Mouse (Mus musculus) embryonic facial prominence, embryonic 13.5 days (tissue): ENCODE data around the gene Edem2. TPM values are rescaled to one million over a fixed set of nuclear protein-coding genes. Genes with fewer than 3 reads are reported as not detected.
"Not testable (repeated sequence)": the region's sequence is repeated elsewhere in the genome, so short reads cannot be mapped to it uniquely, and the experiment has no call there.

ENCODE experiments used
- ATAC-seq: fragments of 200-750 bp; cut with Nextera tagmentation; 2 replicates; pipeline ENCODE4 v1.8.0; 2017; ENCODE audit warnings: low read depth; ENCODE audit not compliant: insufficient number of reproducible peaks, insufficient read depth, low FRiP score, low TSS enrichment
- H3K27ac ChIP-seq: fragments of 300-500 bp; sonication (generic); 2 replicates; pipeline ENCODE4 v1.5.1; 2015; ENCODE audit warnings: moderate library complexity, mild to moderate bottlenecking, inconsistent platforms
- H3K27me3 ChIP-seq: fragments of 300-500 bp; sonication (generic); 2 replicates; pipeline ENCODE4 v1.6.1; 2015; ENCODE audit warnings: mild to moderate bottlenecking, inconsistent platforms
- H3K36me3 ChIP-seq: fragments of 300-500 bp; sonication (generic); 2 replicates; pipeline ENCODE4 v1.6.1; 2015; ENCODE audit warnings: mild to moderate bottlenecking, inconsistent platforms
- H3K4me1 ChIP-seq: fragments of 300-500 bp; sonication (generic); 2 replicates; pipeline ENCODE4 v1.6.1; 2015; ENCODE audit warnings: inconsistent platforms
- H3K4me2 ChIP-seq: fragments of 300-500 bp; sonication (generic); 2 replicates; pipeline ENCODE4 v1.6.1; 2015; ENCODE audit warnings: moderate library complexity, mild to moderate bottlenecking, inconsistent platforms
- H3K4me3 ChIP-seq: fragments of 300-500 bp; sonication (generic); 2 replicates; pipeline ENCODE4 v1.5.1; 2015; ENCODE audit warnings: mild to moderate bottlenecking, inconsistent platforms
- H3K9ac ChIP-seq: fragments of 300-500 bp; sonication (generic); 2 replicates; pipeline ENCODE4 v1.6.1; 2015; ENCODE audit warnings: mild to moderate bottlenecking, inconsistent platforms
- H3K9me3 ChIP-seq: fragments of 300-500 bp; sonication (generic); 2 replicates; pipeline ENCODE4 v1.6.1; 2016; ENCODE audit warnings: inconsistent platforms
- WGBS: fragments of 180-500 bp; shearing (Covaris S2); methylation state at CpG from one replicate; pipeline ENCODE4 v1.1.7; 2015; ENCODE audit warnings: mixed read lengths; 5-methylcytosine and 5-hydroxymethylcytosine counted together
- polyA plus RNA-seq: library from polyadenylated mRNA; unstranded; fragments of >200 nt; fragmentation: Nextera tagmentation; extraction: Ambion mirVana; gene quantifications from 2 replicates; pipeline ENCODE4 v1.2.1, GENCODE M21; 2015

The Edem2 gene
- polyA plus RNA-seq, 1 experiment from 2014 or later = 32.5 TPM

DNA sequence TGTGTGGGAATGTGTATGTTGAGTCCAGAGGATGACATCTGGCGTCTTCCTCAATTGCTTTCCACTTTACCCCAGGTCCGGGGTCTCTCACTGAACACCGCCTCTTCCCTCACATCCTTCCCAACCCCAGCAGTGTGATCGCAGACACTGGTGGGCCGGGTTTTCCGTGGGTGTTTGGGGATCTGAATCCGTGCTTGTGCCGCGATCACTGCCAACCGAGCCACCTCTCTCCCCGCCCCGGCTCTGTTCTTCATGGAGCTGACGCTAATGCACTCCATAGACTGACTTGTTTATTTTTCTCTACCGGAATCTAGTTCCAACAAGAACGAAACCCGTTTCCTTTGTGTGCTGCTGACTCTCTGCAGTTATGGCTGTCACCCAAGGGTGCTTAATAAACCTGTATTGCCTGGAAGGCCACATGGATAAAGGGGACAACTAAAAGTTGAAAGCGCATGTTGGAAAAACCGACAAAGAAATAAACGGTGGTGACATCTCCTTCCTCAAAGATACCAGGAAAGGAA, 27.8 kb downstream of the Edem2 start:
- H3K27me3 ChIP-seq = no peaks in the 10 kb centered on the region
- no peak overlapping the region for H3K4me2 ChIP-seq
- ATAC-seq = no peak
- H3K4me1 ChIP-seq = no peaks in the 10 kb centered on the region
- no peak overlapping the region for H3K9ac ChIP-seq
- H3K36me3 ChIP-seq = peaks cover 38% of the 10 kb centered on the region
- no peaks in the 10 kb centered on the region for H3K9me3 ChIP-seq
- WGBS = 86% methylated on average over 19 of the region's 19 CpGs
- no peak overlapping the region for H3K4me3 ChIP-seq
- no peak overlapping the region for H3K27ac ChIP-seq

DNA sequence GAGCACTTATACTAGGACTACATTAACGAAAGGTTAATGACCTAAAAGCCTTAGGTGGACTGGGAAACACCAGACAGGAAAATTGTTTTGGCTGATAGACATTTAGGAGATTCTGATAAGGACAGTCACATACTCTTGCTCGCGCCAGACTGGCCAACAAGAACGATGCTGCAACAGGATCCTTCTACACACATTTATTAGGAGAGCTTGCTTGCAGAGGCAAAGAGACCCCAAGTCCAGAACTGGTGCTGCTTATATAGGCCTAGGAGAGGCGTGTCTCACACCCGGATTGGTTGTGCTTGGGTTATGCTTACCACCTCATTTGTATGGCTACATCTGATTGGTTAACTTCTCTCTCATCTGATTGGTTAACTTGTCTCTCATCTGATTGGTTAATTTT, 30.8 kb downstream of the Edem2 start:
- not testable (repeated sequence) for H3K27me3 ChIP-seq, H3K4me2 ChIP-seq, H3K9ac ChIP-seq, H3K9me3 ChIP-seq, ATAC-seq, H3K4me3 ChIP-seq, H3K27ac ChIP-seq, H3K4me1 ChIP-seq
- H3K36me3 ChIP-seq = peaks cover 16% of the 10 kb centered on the region
- 86% methylated on average over 6 of the region's 6 CpGs for WGBS

DNA sequence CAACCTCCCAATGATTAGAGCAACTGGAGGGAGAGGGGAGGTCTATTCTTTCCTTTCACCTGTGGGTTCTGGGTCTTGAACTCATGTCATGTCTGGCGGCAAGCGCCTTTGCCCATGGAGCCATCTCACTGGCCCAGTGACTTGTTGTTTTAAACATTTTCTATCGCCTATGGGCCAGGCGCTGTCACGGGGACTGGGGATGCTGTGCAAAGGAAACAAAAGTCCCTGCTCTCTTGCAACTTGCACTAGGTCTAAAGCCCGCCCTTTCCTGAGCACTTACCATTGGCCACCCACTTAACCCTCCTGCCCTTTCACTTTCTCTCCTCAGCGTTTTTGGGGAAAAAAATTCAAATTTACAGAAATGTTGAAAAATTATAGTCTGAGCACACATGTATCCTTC, 32.4 kb downstream of the Edem2 start:
- Histone ChIP-seq H3K27me3 (no peaks in the 10 kb centered on the region), H3K9me3 (no peaks in the 10 kb centered on the region), H3K27ac (no peak overlapping the region), H3K4me3 (no peak overlapping the region), H3K4me1 (no peaks in the 10 kb centered on the region), H3K4me2 (no peak overlapping the region), H3K36me3 (peaks cover 5% of the 10 kb centered on the region; the same call in 1 of the 2 replicates), H3K9ac (no peak overlapping the region)
- WGBS = 80% methylated on average over 7 of the region's 7 CpGs
- no peak for ATAC-seq

DNA sequence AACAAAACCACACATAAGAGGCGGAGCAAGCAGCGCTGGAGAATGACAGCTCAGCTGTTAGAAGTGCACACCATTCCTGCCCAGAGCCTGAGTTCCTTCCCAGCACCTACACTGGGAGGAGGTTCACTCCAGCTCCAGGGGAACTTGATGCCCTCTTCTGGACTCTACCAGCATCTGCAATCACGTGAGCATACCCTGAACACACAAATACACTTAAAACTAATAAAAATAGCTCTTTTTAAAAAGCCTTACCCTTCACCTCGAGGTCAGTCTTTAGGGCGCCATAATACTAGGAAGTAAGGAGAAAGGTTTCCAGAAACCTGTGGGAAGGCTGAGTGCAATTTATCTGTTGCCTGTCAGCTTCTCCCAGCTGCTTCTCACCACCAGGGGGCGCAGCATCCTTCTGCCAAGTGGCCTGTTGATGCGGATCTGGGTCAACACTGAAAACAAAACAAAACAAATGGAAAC, 33.1 kb downstream of the Edem2 start:
- H3K27ac ChIP-seq = no peak overlapping the region
- H3K4me2 ChIP-seq = no peak overlapping the region

DNA sequence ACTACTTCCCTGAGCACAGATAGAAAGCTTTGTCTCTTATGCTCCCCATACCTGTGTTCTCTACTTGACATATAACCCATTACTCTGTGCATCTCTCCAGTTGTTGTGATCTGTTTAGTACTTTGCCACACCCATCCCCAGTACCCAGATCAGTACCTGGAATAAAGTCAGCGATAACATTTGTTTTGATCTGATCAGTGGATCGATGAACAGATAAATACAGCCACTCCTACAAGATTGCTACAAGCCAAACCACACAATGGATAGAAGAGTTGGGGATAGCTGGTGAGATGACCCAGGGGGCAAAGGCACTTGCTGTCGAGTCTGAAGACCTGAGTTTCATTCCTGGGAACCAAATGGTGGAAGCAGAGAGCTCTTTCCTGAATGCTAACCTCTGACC, 34.0 kb downstream of the Edem2 start:
- H3K9me3 ChIP-seq = no peaks in the 10 kb centered on the region
- no peak for ATAC-seq
- no peak overlapping the region for H3K4me3 ChIP-seq
- no peaks in the 10 kb centered on the region for H3K36me3 ChIP-seq
- H3K4me1 ChIP-seq = peaks cover 10% of the 10 kb centered on the region
- H3K27me3 ChIP-seq = no peaks in the 10 kb centered on the region
- 66% methylated on average over 3 of the region's 3 CpGs for WGBS
- H3K9ac ChIP-seq = no peak overlapping the region
- no peak overlapping the region for H3K4me2 ChIP-seq
- no peak overlapping the region for H3K27ac ChIP-seq

More for the DNA sequence above, 33.1 kb downstream of the Edem2 start:
- H3K9ac ChIP-seq = no peak overlapping the region
- no peak for ATAC-seq
- no peaks in the 10 kb centered on the region for H3K27me3 ChIP-seq
- H3K9me3 ChIP-seq = no peaks in the 10 kb centered on the region
- peaks cover 2% of the 10 kb centered on the region for H3K4me1 ChIP-seq
- H3K4me3 ChIP-seq = no peak overlapping the region
- H3K36me3 ChIP-seq = no peaks in the 10 kb centered on the region
- 14% methylated on average over 7 of the region's 7 CpGs for WGBS

DNA sequence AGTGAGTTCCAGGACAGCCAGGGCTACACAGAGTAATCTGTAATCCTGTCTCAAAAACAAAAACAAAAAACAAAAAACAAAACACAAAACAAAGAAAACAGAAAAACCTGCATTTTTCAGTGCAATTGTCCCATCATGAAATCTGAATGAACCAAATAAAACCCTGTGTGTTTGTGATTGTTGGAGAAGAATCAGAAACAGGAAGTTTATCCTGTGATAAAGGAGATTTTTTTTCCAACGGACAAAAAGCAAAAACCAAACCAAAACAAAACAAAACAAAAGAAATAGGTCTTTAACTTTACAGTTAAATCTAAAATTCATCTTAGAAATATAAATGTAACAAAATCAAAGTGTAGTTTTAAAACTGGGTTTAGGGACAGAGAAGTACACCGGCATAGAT, 34.7 kb downstream of the Edem2 start:
- no peak overlapping the region for H3K4me3 ChIP-seq
- no peak overlapping the region for H3K4me2 ChIP-seq
- no peak overlapping the region for H3K9ac ChIP-seq
- H3K27ac ChIP-seq = no peak overlapping the region
- H3K27me3 ChIP-seq = no peaks in the 10 kb centered on the region
- H3K36me3 ChIP-seq = no peaks in the 10 kb centered on the region
- no peak for ATAC-seq
- peaks cover 15% of the 10 kb centered on the region for H3K4me1 ChIP-seq
- WGBS = 76% methylated on average over 2 of the region's 2 CpGs
- no peaks in the 10 kb centered on the region for H3K9me3 ChIP-seq

DNA sequence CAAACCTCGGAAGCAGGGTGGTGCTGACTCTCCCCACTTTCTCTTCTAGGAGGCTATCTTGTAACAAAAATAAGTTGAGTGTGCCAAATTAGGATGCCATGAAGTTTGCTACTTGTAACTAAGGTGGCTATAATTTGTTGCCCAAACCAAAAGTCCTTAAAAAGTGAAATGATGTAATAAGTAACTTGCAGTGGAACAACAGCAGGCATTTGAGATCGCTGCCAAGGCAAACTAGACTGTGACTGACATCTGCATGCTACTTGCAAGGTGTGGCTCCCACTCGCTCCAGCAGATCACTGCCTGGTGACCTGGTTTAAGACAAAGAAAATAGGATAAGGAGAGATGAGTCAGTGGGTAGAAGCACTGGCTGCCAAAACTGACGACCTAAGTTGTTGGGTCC, 36.1 kb downstream of the Edem2 start:
- no peak overlapping the region for H3K27ac ChIP-seq
- WGBS = 85% methylated on average over 4 of the region's 4 CpGs
- no peaks in the 10 kb centered on the region for H3K9me3 ChIP-seq

DNA sequence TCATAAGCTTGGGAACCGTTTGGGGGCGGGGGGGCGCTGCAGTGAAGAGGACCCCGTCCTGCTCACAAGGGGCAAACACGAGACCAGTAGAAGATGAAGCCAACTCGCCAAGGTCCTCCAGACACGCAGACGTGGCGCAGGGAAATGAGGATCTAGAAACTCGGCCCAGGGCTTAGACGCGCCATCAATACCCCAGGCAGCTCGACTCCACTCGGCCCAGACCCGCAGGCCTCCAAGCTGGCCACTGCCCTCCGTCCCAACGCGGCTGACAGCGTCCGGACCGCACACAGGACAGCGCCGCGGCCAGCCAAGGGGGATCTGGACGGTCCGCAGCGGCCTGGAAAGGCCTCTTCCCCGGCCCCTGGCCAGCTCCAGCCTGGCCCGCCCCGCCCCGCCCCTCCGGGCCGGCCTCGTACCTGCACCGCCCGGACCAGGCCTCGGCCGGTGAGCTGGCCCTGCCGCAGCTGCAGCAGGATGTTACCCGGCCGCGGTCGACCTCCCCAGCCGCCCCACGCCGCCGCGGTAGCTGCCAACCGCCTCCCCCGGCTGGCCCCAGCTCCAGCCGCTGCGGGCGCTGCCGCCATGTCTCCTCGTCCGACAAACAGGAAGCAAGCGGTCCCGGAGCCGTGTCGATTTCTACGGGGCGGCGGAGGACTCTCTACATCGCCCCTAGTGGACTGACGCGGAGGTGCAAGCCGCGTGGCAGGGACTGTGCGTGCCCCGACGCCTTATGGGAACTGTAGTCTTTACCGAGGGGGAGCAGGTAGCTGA, 37.4 kb downstream of the Edem2 start, which contains the start of gene Trpc4ap:
Gene Trpc4ap (minus strand): TSS at position 662 of the 771 bp plus-strand sequence.
- Histone ChIP-seq H3K9ac (peak within 1 kb of the TSS; percentile 97), H3K9me3 (no peaks in the 10 kb centered on the region), H3K36me3 (peaks cover 8% of the 10 kb centered on the region), H3K4me2 (peak within 1 kb of the TSS; percentile 84), H3K27me3 (no peaks in the 10 kb centered on the region), H3K4me3 (peak within 1 kb of the TSS; percentile 99), H3K4me1 (peaks cover 19% of the 10 kb centered on the region), H3K27ac (peak within 1 kb of the TSS; percentile 80)
- peak; percentile 92 for ATAC-seq
- WGBS = under 1% methylated on average over 69 of the region's 72 CpGs

More for the DNA sequence above, 36.1 kb downstream of the Edem2 start:
- H3K4me1 ChIP-seq = peaks cover 19% of the 10 kb centered on the region
- no peak for ATAC-seq
- no peak overlapping the region for H3K9ac ChIP-seq
- no peak overlapping the region for H3K4me2 ChIP-seq
- no peaks in the 10 kb centered on the region for H3K36me3 ChIP-seq
- H3K4me3 ChIP-seq = no peak overlapping the region
- no peaks in the 10 kb centered on the region for H3K27me3 ChIP-seq

DNA sequence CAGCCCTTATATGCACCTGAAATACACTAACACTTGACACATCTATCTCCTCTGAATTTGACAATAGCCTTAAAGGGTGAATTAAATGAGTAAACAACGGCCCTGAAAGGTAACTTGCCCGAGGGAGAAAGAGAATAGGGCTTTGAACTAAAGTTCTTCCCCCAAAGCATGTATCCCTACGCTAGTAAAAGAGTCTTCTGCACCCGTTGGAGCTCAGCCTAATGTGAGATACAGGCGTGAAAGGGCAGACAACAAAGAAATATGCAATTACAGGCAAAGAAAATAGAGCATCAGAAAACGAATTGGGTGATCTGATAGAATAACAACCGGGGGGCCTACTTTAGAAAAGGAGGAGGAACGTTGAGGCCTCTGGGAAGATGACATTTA, 37.9 kb downstream of the Edem2 start:
- peak overlapping the region; percentile 80 for H3K27ac ChIP-seq
- 4% methylated on average over 8 of the region's 8 CpGs for WGBS
- no peak for ATAC-seq

DNA sequence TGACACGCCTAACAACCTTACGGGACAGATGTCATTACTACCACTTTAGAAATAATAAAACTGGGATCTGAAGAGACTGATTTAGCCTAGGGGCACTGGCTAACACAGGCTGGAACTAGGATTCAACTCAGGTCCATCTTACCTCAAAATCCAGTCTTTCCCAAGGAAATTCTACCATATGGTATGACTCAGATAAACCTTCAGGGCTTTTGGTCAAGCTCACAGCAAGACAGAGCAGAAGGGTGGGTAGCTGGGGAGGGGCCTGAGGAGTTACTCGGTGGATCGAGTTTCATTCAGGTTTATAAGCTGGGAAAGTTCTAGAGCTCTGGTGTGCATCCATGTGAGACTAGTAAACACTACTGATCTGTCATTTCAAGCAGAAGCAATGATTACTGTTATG, 40.1 kb downstream of the Edem2 start:
- no peaks in the 10 kb centered on the region for H3K27me3 ChIP-seq
- WGBS = 75% methylated on average over 4 of the region's 4 CpGs
- no peak overlapping the region for H3K4me2 ChIP-seq
- ATAC-seq = no peak
- no peak overlapping the region for H3K27ac ChIP-seq
- no peak overlapping the region for H3K4me3 ChIP-seq
- H3K9me3 ChIP-seq = no peaks in the 10 kb centered on the region
- H3K9ac ChIP-seq = no peak overlapping the region
- peaks cover 19% of the 10 kb centered on the region for H3K4me1 ChIP-seq
- peaks cover 21% of the 10 kb centered on the region for H3K36me3 ChIP-seq

More for the DNA sequence above, 37.9 kb downstream of the Edem2 start:
- peaks cover 19% of the 10 kb centered on the region for H3K4me1 ChIP-seq
- H3K9ac ChIP-seq = peak overlapping the region; percentile 97
- H3K4me2 ChIP-seq = peak overlapping the region; percentile 84
- H3K9me3 ChIP-seq = no peaks in the 10 kb centered on the region
- H3K36me3 ChIP-seq = peaks cover 12% of the 10 kb centered on the region
- peak overlapping the region; percentile 99 for H3K4me3 ChIP-seq
- no peaks in the 10 kb centered on the region for H3K27me3 ChIP-seq

DNA sequence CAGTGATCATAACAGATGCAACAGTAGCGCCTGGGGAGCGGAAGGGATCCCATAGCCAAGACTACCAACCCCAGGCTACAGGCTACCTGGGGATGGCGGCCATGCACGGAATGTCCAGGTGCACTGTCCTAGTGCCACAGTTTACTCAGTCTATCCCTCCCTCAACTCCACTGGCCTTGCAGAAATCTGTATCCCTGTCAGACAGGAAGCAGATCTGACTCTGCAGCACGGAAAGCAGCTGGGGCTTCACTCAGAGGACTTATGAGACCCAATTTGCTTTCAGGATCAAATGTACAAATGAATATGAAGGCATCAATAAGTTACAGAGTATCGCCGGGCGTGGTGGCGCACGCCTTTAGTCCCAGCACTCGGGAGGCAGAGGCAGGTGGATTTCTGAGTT, 41.5 kb downstream of the Edem2 start:
- no peak for ATAC-seq
- peaks cover 21% of the 10 kb centered on the region for H3K36me3 ChIP-seq
- no peaks in the 10 kb centered on the region for H3K9me3 ChIP-seq
- no peak overlapping the region for H3K4me2 ChIP-seq
- no peak overlapping the region for H3K9ac ChIP-seq
- H3K4me3 ChIP-seq = no peak overlapping the region
- H3K4me1 ChIP-seq = peaks cover 19% of the 10 kb centered on the region
- 95% methylated on average over 11 of the region's 11 CpGs for WGBS
- no peak overlapping the region for H3K27ac ChIP-seq
- no peaks in the 10 kb centered on the region for H3K27me3 ChIP-seq

DNA sequence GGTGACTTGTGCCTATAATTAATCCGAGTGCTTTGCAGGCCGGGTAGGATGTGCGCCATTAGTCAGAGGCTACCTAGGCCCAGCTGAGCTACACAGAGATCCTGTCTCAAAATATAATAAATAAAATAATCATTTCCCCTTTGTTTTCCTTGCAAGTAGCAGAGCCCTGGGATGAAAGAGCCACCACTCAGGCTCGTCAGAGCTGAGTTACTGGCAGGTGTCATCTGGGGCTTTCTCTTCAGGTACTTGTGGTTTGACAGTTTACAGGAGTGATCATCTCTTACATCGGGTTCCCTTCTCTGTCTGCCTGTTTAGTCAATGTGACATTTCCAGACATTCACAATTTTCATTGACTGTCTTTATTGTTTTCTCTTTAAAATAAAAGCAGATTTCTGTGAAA, 42.7 kb downstream of the Edem2 start:
- Histone ChIP-seq H3K36me3 (peaks cover 21% of the 10 kb centered on the region), H3K4me2 (no peak overlapping the region), H3K4me1 (peaks cover 19% of the 10 kb centered on the region), H3K4me3 (no peak overlapping the region), H3K27ac (no peak overlapping the region), H3K27me3 (no peaks in the 10 kb centered on the region), H3K9me3 (no peaks in the 10 kb centered on the region), H3K9ac (no peak overlapping the region)
- no peak for ATAC-seq
- WGBS = 87% methylated on average over 5 of the region's 5 CpGs
